Mouse (Mus musculus) naive thymus-derived CD4-positive, alpha-beta T cell, adult 2 months (primary cell): ENCODE data around the gene Adamts16.

Experiments
- DNase-seq: peaks from one replicate; pipeline ENCODE4 v3.0.0-alpha.2; 2011; ENCODE audit warnings: low read depth

Adamts16 gene

DNA sequence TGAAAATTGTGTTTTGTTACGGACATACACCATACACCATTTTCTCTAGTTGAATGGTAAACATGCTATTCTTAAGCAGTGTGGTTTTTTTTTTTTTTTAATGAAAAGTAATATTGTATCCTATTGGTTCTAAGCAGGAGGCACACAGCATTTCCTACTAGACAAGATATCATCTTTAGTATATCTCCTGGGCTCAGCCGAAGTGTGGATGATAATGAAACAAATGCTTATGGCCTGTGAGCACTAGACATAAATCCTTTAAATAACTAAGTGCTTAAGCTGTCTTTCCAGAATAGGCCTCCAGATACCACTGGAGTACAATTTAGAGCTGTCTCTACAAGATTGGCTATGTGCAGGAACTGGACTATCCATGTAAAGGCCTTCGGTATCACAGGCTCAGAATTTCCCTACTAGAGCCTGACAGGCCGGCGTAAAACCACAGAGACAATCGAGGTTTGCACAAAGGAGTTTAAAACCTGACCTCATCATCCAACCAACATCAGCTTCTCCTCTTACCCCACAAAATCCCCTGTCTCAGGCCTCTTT is 8.9 kb downstream of the Adamts16 start:
- DNase-seq = no peak

DNA sequence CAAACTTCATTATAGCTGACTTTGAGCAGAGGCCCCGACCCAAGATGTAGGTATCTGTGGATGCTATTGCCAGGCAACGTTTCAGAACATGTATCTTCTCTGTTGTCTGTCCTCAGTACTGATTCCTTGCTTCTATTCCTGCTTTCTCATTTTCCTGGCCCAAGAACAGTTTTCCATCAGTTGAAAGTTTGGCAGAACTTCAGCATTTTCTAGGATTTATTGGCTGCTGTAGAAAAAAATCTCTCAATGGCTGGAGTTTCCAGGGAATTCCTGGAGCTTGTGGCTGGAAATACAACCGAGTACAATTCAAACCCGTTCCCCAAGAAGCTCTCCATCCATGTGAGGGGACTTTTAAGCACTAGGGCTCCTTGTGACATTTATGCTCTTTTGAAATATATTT is 10.6 kb downstream of the Adamts16 start:
- no peak for DNase-seq

DNA sequence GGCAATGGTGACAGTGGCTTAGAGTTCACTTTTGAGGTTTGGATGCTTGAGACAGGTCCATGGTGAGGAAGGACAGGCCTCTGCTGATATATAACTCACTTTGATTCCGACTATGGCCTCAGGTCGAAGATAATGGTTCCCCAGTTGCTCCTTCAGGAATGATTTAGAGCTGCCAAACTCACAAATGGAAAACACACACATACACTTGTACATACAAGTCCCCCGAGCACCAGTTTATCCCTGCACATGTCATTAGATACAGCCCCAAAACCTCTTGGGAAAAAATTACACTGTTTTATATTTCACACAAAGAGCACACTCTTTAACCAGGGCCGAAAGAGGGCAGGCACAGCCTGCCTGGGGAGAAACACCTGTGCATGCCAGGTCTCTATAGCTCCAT is 14.1 kb downstream of the Adamts16 start:
- no peak for DNase-seq

DNA sequence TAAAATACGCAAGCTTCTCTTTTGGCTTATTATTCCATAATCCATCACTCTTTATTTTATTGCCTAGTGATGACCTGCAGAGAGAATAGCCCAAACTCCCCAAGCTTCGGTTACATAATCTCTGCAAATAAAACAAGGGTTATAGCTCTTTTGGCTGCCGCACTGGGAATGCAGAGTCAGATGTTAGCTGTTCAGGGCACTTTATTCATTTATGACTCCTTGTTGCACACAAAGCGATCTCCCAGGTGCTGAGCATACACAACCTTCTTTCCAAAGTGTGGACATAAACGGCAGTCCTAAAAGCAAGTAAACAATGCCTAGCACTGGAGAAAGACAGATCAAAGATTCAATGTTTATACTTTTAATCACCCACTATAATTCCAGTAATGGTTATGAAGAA is 16.3 kb downstream of the Adamts16 start:
- DNase-seq = no peak

DNA sequence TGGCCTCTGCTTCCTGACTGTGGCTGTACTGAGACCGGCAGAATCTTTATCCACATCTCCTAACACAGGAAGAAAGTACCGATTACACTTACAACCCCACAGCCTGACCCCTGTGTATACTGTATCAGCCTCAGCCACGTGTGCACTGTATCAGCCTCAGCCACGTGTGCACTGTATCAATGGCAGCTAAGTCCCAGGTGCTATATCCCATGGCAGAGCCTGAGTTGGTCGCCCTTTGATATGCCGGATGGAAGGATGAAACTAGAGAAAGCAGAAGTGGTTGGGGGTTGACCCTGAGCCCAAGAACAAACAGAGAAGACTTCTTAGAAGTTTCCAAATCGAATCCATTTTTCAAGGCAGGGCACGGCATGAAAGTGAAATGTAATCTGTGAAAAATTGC is 17.9 kb downstream of the Adamts16 start:
- DNase-seq = no peak

DNA sequence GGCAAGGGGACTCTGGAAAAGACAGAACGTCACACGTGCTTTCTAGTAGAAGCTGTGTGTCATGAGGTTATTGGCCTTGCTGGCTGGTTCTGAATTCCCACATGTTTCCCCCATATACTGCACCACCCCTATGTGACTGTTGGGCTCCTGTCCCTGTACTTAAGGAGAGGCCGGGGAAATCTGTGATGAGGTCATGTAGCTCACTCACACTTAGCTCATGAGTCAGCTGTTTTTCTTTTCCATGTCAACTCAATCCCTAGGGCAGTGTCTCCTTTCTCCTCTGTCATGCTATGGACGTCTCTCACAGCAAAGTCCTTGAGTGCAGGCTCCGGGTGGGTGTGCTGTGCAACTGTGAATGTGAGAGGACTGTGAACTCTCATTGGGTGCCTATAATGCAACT is 22.6 kb downstream of the Adamts16 start:
- no peak for DNase-seq

DNA sequence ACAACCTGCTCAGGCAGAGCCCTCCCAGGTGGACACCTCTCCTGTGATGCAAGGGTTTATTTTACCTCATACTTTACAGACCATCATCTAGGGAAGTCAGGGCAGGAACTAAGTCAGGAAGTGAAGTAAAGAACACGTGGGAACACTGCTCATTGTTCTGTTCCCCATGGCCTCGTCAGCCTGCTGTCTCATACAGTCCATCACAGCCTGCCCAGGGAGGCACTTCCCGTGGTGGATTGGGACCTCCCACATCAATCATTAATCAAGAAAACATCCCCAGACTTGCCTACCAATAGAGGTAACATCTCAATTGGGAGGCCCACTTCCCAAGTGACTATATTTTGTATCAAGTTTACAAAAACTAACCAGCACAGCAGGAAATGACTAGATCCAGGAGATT is 27.2 kb downstream of the Adamts16 start:
- no peak for DNase-seq

DNA sequence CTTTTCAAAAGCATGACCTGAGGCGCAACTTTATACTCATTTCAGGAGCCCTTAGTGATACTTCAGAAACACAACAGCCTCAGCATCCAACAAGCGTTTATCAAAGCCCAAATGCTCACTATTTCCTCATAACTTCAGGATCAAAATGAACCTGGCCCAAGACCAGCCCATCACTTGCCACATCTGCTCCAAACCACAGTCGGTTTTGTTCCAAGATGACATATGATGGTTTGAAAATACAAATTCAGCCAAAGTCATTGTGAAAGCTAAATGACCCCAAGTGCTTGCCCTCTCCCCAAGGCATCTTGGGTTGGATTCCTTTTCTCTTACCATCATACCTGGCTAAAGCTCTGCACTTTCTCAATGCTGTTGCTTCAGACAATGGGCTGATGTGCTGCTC is 36.1 kb downstream of the Adamts16 start:
- no peak for DNase-seq

DNA sequence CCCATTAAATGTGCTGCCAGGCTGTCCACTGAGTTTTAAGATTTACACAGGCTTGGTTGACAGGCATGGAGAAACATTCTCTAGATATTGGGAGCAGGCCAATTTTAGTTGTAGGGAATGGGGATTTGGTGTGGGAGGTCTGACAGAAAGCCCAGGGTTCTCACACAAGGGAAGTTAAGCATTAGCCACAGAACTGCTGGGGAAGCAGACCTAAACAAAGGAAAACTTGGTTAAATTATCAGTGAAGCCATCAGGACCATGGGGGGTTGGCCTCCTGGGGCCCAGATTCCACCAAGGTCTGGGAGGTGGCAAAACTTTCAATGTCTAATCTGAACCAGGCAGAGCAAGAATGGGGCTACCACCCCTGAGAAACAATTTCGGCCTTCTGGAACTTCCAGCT is 38.8 kb downstream of the Adamts16 start:
- no peak for DNase-seq

DNA sequence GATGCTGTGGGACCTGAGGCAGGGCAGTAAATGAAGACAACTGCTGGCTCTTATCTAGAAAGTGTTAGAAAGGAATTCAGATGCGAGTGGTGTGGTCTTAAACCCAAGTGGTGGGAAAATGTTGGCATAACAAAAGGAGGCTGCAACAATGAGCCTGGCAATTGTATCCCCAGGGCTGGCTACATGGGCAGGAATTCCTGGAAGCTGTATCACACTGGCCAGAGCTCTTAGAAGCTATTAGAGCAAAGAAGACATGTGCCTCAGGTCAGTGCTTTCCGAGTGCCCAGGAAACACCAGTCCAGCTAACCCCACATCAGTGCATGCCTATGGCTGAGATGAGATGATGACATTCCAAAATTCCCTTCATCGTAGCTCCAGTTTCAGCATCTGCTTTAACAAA is 42.3 kb downstream of the Adamts16 start:
- no peak for DNase-seq

DNA sequence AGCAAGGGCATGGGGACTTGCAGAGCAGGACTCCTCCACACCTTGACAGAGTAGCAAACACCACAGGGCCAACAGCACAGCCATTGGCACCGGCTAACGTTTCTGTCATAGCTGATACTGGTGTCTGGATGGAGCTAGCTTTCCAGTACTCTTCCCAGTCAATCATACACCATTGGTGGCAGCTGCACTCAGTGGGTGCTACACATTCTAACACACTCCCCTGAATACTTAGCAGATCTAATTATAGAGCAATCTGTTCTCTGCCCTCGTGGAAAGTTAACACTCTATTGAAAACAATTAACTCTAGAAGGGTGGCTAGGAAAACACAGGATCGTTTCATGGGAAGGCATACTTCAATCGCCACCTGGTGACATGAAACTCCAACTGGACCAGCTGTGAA is 43.2 kb downstream of the Adamts16 start:
- no peak for DNase-seq

DNA sequence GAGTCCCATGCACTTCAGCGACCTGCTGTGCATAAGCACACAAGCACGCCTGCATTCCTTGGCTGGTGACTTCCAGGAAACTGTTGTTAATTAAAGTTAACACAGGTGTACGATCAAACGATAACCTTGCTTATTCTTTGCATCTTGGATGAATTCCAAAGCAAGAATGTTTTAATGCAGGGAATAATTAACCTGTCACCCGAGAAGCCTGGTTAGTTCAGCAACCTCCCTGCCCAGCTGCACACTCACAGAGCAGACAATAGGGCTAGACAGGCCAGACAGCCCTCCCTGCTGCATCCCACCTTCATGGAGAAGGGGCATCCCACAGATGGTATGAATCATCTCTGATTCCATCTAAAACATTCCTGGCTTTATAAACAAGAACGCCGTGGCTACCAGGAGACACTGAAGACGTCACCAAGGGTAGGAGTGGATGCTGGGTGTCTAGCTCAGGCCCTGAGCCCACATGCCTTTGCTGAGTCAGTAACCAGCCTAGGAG is 47.5 kb downstream of the Adamts16 start:
- DNase-seq = no peak

DNA sequence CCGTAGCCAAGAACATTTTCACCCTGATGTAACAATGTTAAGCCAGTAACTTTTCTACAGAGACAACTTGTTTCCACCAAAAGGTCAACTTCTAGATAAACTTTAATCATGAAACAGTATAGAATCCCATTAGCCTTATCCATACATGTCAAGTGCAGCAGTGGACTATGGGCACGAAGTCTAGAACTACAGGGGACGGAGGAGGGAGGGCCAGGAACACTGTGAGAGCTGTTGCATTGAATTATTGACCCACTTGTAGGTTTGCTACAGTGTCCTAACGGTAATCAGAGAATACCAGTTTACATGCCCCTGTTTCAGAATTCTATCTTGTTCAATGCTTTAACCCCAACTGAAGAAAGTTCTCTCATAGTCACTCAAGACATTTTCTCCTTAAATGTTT is 48.0 kb downstream of the Adamts16 start:
- DNase-seq = no peak

DNA sequence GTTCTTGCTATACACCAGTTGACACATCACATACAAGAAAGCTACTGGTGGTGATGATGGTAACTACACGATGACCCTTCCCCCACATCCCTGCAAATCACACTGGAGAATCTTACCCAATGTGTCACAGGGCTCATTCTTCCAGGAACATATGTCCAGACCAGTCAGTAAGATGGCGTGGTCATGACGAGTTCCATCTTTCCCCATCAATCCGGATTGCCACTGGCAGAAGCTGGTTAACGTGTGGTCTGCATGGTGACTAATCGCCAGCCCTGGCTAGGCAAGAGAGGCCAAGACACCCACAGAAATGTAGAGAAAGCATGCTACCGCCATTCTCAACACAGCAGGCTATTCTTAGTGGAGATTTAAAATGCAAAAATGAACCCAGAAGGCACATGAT is 48.7 kb downstream of the Adamts16 start:
- no peak for DNase-seq

DNA sequence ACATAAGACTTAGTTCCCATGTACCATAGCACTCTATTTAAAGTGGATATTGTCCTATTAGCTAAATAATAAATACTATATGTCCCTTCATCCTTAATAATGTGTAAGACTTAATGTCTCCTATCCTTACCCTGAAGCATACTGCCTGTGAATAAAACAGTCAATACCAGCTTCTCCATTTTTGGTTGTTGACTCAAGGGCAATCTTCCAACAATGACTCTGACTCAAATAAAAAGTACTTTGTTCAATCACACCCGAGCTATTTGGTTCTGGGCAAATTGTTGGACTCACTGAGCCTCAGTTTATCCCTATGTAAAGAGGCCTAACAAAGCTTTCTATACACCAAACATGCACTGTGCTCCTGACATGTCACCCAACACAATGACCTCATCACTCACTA is 51.8 kb downstream of the Adamts16 start:
- no peak for DNase-seq

DNA sequence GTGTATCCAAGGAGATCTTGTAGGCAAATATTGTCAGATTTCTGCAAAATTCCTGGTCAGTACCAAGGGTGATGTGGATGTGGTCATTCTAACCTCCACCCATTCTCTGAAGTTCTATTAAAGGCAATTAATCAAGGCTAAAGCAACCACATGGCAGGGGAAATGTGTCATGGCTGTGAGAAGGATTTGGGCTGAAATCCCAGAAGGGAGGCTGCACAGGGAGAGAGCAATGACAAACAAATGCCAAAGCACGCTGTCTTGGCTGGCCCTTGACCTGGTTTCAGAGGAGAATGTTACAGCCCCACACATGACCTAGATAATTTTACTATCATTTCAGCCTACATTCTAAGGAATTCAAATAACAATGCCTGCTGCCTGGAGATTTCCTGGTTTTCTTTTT is 52.6 kb downstream of the Adamts16 start:
- no peak for DNase-seq

DNA sequence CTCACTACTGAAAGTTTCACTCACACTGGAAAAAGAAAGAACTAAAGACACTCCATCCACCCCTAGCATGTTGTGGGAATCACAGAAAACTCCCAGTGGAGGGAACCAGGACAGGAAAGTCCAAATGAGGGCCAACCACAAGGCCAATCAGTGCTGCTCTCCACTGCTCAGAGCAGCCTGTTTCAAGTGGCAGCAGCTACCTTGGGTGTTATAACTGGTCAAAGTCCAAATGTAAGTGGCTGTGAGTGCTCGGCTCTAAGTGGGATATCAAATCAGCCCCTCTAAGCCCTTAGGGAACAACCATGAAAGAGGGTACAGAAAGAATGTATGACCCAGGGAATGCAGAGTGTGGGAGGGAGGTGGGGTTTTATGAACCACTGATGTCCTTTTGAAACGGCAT is 56.5 kb downstream of the Adamts16 start:
- DNase-seq = no peak

DNA sequence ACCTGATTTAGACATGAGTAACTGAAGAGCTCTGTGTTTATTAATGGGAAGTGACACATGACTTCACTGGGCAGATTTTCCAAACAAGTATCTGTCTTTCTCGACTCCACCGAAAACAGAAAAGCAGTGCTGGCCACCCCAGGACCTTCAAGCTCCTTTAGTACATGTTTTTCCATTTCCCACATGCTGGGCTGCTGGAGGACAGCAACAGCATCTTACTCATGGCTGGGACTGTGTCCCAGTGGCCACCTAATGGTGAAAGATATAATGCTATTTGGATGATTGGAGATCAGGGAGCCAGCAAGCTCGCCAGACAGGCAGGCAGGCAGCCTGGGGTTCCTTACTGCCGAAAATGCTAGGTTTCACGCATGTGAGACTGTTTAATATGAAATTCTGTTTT is 57.5 kb downstream of the Adamts16 start:
- no peak for DNase-seq

DNA sequence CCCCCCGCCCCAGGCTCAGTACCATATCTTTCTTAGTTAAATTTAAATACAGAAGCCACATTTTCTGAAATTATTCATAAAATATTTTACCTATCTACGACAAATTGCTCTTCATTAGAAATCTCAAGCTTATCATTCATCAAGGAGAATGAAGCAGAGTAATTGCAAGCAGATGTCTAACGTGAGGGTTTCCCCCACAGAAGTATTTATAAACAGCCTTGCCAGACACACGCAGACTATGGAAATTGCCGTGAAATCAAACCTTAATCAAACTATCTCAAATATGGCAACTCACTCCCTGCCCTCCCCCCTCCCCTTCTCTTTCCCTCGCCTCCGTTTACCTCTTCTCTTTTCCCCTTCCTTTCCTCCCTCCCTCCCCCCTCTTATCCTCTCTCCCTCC is 61.8 kb downstream of the Adamts16 start:
- no peak for DNase-seq

DNA sequence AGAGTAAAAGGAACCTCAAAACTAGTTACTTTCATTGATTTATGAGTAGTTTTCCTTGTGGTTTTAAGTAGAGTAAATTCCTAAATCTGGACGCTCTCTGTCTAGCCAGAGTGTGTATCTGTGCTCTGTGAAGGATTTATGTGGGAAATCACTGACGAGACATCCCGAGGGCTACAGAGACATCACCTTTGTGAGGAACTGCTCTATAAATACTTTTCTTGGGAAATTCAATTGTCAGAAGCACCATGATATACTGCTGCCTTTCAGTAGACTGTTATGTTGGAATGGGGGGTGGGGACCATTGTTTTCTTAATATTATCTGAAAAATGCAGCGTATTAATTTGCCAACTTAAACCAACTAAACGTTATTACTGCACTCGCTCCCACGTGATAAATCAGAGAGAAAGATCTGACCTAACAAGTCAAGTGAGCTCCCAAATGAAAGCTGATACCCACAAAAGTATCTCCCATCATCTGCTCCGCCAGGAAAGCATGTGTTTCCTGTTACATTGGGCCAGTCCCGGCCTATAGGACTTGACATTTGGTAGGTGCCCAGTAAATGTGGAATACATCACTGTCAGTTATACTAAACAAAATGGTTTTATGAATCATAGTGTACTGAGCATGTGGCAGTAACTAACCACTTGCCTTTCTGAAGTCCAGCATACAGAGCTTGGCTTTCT is 62.6 kb downstream of the Adamts16 start:
- no peak for DNase-seq

DNA sequence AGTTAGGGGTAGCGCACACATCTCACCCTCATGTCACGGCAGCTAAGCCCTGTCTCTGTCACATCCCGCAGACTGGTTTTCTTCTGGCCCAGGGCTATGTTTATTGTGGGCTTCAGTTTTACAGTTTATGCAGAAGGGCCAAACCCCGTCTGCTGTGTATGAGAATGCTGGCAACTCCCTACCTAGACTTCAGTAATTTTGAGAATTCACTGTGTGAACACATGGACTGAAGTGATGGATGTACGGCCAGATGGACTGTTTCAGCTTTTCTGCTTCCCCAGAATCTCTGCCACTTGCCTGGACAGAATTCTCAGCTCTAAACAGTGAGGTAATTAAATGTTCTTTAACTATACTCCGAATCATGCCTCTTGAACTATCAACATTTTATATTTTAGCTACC is 70.5 kb downstream of the Adamts16 start:
- no peak for DNase-seq

DNA sequence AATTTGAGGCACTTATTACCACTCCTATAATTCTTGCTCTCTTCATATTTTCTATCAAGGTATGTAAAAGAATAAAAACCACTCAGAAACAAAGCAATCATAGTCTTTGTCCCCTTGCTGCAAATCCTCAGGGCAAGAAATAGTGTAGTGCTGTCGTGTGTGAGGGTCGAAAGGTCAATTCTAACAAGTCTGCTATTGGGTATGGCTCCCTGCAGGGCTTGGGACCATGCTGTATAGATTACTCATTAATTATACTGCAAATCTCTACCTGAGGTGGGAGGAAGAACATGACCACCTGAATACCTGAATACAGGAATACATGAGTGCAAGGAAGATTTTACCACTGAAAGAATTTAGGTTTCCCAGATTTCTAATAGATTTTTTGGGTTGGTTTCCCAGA is 72.5 kb downstream of the Adamts16 start:
- no peak for DNase-seq

DNA sequence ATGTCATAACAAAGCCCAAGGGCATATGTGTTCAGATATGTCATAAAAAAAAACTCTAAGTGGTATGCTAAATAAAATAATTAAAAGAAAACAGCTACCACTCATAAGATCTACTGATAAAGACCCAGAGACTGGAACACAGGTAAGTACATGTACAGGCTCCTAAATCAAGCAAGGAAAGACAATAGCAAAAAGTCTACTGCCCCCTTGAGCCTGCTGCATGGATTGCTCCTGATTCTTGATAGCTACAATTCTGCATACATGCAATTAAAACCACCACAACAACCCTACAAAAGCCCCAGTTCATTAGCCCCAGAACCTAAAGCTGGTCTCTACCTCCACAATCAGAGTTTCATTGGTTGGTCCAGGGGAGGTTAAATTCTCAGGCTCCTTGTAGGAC is 74.1 kb downstream of the Adamts16 start:
- DNase-seq = no peak

DNA sequence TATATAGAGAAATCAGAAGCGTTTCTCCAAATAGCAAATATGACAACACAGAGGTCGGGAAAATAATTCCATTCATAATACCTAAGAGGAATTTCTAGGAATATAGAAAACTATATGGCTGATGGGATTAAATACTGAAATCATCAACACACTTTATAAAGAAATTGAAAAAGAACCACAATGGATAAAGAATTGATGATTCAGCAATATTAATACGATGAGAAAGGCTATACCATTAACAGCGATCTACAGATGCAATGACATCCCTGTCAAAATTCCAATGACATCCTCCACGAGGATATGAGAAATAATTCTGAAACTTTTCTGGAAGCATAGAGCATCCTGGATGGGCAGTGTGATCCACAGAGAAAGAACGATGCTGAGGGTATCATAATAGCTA is 76.9 kb downstream of the Adamts16 start:
- DNase-seq = no peak
